In the genomic region with DNA sequence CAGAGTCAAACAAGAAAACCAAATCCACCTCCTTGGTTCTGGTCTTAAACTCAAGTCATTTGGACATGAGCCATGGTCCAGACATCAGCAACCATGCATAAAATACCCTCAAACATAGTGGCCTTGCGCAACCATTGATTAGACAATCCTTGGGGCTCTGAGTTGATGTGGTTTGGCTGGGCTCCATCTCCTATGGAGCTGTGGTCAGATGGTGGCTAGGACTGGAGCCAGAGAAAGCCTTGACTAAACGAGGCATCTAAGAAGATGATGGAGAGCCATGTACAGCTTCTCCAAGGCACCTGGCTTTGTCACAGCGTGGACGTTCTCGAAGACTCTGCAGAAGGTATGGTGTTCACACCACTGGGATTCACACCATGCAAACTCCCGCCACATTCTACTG, we compare ENCODE assay signal across 10 mouse cellular contexts.
DNase-seq lines count a peak whose midpoint lies in the region; ATAC-seq lines count a peak whose summit lies in the region.
"Had no signal": no experiment of that assay in that cellular context is flagged by ENCODE, and none has a peak within 500 bp of the region (broad histone marks: within the 10 kb centered on the region; RNA-seq: fewer than 3 reads in every experiment).

No protein-coding gene starts in this region.

- DNase-seq in neural tube, embryonic 10.5 days (ENCODE audit: extremely low spot score, low spot score) = no peak
- no peak for DNase-seq in spleen, adult 18-20 months

- H3K4me3 ChIP-seq in forebrain, embryonic 13.5 days = no peak overlapping the region
- H3K4me3 ChIP-seq in forebrain, embryonic 12.5 days (replicated peaks) = no peak overlapping the region
- no peak overlapping the region for H3K4me3 ChIP-seq in neural tube, embryonic 13.5 days
- H3K4me3 ChIP-seq in megakaryocyte, embryonic 14.5 days (replicated peaks) = peak overlapping the region; percentile 64
- no peak overlapping the region for H3K4me3 ChIP-seq in intestine, embryonic 16.5 days (ENCODE audit: low read length)
- H3K4me3 ChIP-seq: liver, embryonic 15.5 days had no signal

- no peaks in the 10 kb centered on the region for H3K27me3 ChIP-seq in forebrain, embryonic 13.5 days
- no peaks in the 10 kb centered on the region for H3K27me3 ChIP-seq in forebrain, embryonic 12.5 days
- H3K27me3 ChIP-seq in neural tube, embryonic 13.5 days = no peaks in the 10 kb centered on the region
- peaks cover 3% of the 10 kb centered on the region for H3K27me3 ChIP-seq in megakaryocyte, embryonic 14.5 days (replicated peaks)
- no peaks in the 10 kb centered on the region for H3K27me3 ChIP-seq in intestine, embryonic 16.5 days (replicated peaks; ENCODE audit: control insufficient read depth, insufficient read depth, low read length)
- H3K27me3 ChIP-seq: liver, embryonic 15.5 days had no signal

- no peak overlapping the region for H3K9ac ChIP-seq in forebrain, embryonic 13.5 days
- no peak overlapping the region for H3K9ac ChIP-seq in forebrain, embryonic 12.5 days
- no peak overlapping the region for H3K9ac ChIP-seq in neural tube, embryonic 13.5 days
- no peak overlapping the region for H3K9ac ChIP-seq in intestine, embryonic 16.5 days (ENCODE audit: low read depth, low read length)
- H3K9ac ChIP-seq: liver, embryonic 15.5 days had no signal

- no peak overlapping the region for H3K4me2 ChIP-seq in forebrain, embryonic 13.5 days
- H3K4me2 ChIP-seq in forebrain, embryonic 12.5 days = no peak overlapping the region
- no peak overlapping the region for H3K4me2 ChIP-seq in neural tube, embryonic 13.5 days
- H3K4me2 ChIP-seq in intestine, embryonic 16.5 days (ENCODE audit: low read depth, low read length) = no peak overlapping the region
- H3K4me2 ChIP-seq: liver, embryonic 15.5 days had no signal

- H3K27ac ChIP-seq in forebrain, embryonic 13.5 days = peak overlapping the region; percentile 19; the same call in 1 of the 2 replicates
- H3K27ac ChIP-seq in forebrain, embryonic 12.5 days = no peak overlapping the region
- H3K27ac ChIP-seq in neural tube, embryonic 13.5 days (replicated peaks) = peak overlapping the region; percentile 90
- no peak overlapping the region for H3K27ac ChIP-seq in intestine, embryonic 16.5 days (ENCODE audit: low read length)
- H3K27ac ChIP-seq: kidney, postnatal 0 days; liver, embryonic 15.5 days had no signal

- 0 out of 2 replicates have a peak, but pooled peaks cover 3% of the 10 kb centered on the region for H3K36me3 ChIP-seq in forebrain, embryonic 13.5 days (ENCODE audit: poor library complexity, severe bottlenecking)
- peaks cover 8% of the 10 kb centered on the region; the same call in 1 of the 2 replicates for H3K36me3 ChIP-seq in forebrain, embryonic 12.5 days (replicated peaks)
- H3K36me3 ChIP-seq in neural tube, embryonic 13.5 days = no peaks in the 10 kb centered on the region
- peaks cover 17% of the 10 kb centered on the region for H3K36me3 ChIP-seq in megakaryocyte, embryonic 14.5 days (replicated peaks; ENCODE audit: low read length)
- H3K36me3 ChIP-seq in intestine, embryonic 16.5 days (ENCODE audit: control insufficient read depth, insufficient read depth, low read length) = no peaks in the 10 kb centered on the region
- H3K36me3 ChIP-seq: liver, embryonic 15.5 days had no signal

- H3K9me3 ChIP-seq in forebrain, embryonic 13.5 days (replicated peaks) = no peaks in the 10 kb centered on the region
- H3K9me3 ChIP-seq in forebrain, embryonic 12.5 days = no peaks in the 10 kb centered on the region
- no peaks in the 10 kb centered on the region for H3K9me3 ChIP-seq in neural tube, embryonic 13.5 days
- no peaks in the 10 kb centered on the region for H3K9me3 ChIP-seq in megakaryocyte, embryonic 14.5 days
- no peaks in the 10 kb centered on the region for H3K9me3 ChIP-seq in intestine, embryonic 16.5 days (ENCODE audit: control insufficient read depth, low read length)
- H3K9me3 ChIP-seq: liver, embryonic 15.5 days had no signal

- H3K4me1 ChIP-seq in forebrain, embryonic 13.5 days = peaks cover 68% of the 10 kb centered on the region
- peaks cover 77% of the 10 kb centered on the region for H3K4me1 ChIP-seq in forebrain, embryonic 12.5 days
- peaks cover 68% of the 10 kb centered on the region for H3K4me1 ChIP-seq in neural tube, embryonic 13.5 days (replicated peaks)
- H3K4me1 ChIP-seq in megakaryocyte, embryonic 14.5 days = peaks cover 27% of the 10 kb centered on the region
- H3K4me1 ChIP-seq in intestine, embryonic 16.5 days (ENCODE audit: control insufficient read depth, insufficient read depth, low read length) = peaks cover 58% of the 10 kb centered on the region

- 85% methylated on average over 6 of the region's 6 CpGs for WGBS in forebrain, embryonic 13.5 days
- 91% methylated on average over 6 of the region's 6 CpGs for WGBS in forebrain, embryonic 12.5 days
- 79% methylated on average over 6 of the region's 6 CpGs for WGBS in neural tube, embryonic 13.5 days
- WGBS in intestine, embryonic 16.5 days = 83% methylated on average over 6 of the region's 6 CpGs

- ATAC-seq in forebrain, embryonic 13.5 days = no peak
- ATAC-seq in forebrain, embryonic 12.5 days (ENCODE audit: low FRiP score) = no peak
- ATAC-seq in neural tube, embryonic 13.5 days (ENCODE audit: low read depth) = no peak
- ATAC-seq in hematopoietic stem cell, adult 5-6 weeks (replicated peaks in 1 of 2; ENCODE audit: insufficient read depth in 1 of 2, low FRiP score in 2 of 2, low TSS enrichment in 1 of 2, low read depth in 1 of 2, poor library complexity in 2 of 2, severe bottlenecking in 2 of 2) = 0 out of 4 replicates have a peak, but pooled peaks have one; percentile 6 to 19
- ATAC-seq in intestine, embryonic 16.5 days = no peak

Comparison
In these comparisons a context has a peak if more than half of its experiments do, and no peak if none do; other contexts are left out.
1. H3K27ac ChIP-seq: peak in forebrain, embryonic 13.5 days (single experiment) and neural tube, embryonic 13.5 days (single experiment); none in forebrain, embryonic 12.5 days (single experiment) and intestine, embryonic 16.5 days (single experiment).
2. ATAC-seq: peak in hematopoietic stem cell, adult 5-6 weeks (2 of 2); none in forebrain, embryonic 13.5 days (single experiment), forebrain, embryonic 12.5 days (single experiment), neural tube, embryonic 13.5 days (single experiment) and intestine, embryonic 16.5 days (single experiment).